Mouse (Mus musculus): ENCODE data around the gene 1700018B08Rik. TPM values are rescaled to one million over a fixed set of nuclear protein-coding genes. Genes with fewer than 3 reads are reported as not detected.

The 1700018B08Rik gene
- polyA plus RNA-seq, 1 experiment from 2014 or later, result 0.24 TPM

- H3K9ac ChIP-seq (ENCODE audit: low read depth, low read length), result no peak overlapping the region
- ATAC-seq (replicated peaks; ENCODE audit: insufficient number of reproducible peaks, low FRiP score, low TSS enrichment), result peak; percentile 70
- no peak overlapping the region for H3K4me2 ChIP-seq
- H3K27ac ChIP-seq (ENCODE audit: low read depth, low read length), result no peak overlapping the region
- no peaks in the 10 kb centered on the region for H3K4me1 ChIP-seq (ENCODE audit: control insufficient read depth, insufficient read depth, low read length)
- no peak overlapping the region for H3K4me3 ChIP-seq (ENCODE audit: low read depth, low read length)
- H3K27me3 ChIP-seq (ENCODE audit: control insufficient read depth, insufficient read depth, low read length), result peaks cover 10% of the 10 kb centered on the region
- no peaks in the 10 kb centered on the region for H3K36me3 ChIP-seq (ENCODE audit: control insufficient read depth, insufficient read depth, low read length)
- WGBS (ENCODE audit: insufficient replicate concordance), result 5% methylated on average over 12 of the region's 12 CpGs
- no peaks in the 10 kb centered on the region for H3K9me3 ChIP-seq (replicated peaks; ENCODE audit: control insufficient read depth, low read length)
Measured at GRCm38 (mm10) chr8:121513429-121513828, 30.7 kb downstream of the 1700018B08Rik start.

GRCm38 (mm10) chr8:121511751-121512150 lies 32.4 kb downstream of the 1700018B08Rik start:
- 59% methylated on average over 9 of the region's 9 CpGs for WGBS (ENCODE audit: insufficient replicate concordance)
- Histone ChIP-seq H3K36me3 (ENCODE audit: control insufficient read depth, insufficient read depth, low read length) (no peaks in the 10 kb centered on the region), H3K4me2 (no peak overlapping the region), H3K9ac (ENCODE audit: low read depth, low read length) (no peak overlapping the region), H3K27me3 (ENCODE audit: control insufficient read depth, insufficient read depth, low read length) (peaks cover 10% of the 10 kb centered on the region), H3K27ac (ENCODE audit: low read depth, low read length) (no peak overlapping the region), H3K4me3 (ENCODE audit: low read depth, low read length) (no peak overlapping the region), H3K4me1 (ENCODE audit: control insufficient read depth, insufficient read depth, low read length) (no peaks in the 10 kb centered on the region), H3K9me3 (replicated peaks; ENCODE audit: control insufficient read depth, low read length) (no peaks in the 10 kb centered on the region)
- ATAC-seq (replicated peaks; ENCODE audit: insufficient number of reproducible peaks, low FRiP score, low TSS enrichment), result no peak

GRCm38 (mm10) chr8:121497621-121498020 lies 46.5 kb downstream of the 1700018B08Rik start:
- Histone ChIP-seq H3K4me1 (ENCODE audit: control insufficient read depth, insufficient read depth, low read length) (no peaks in the 10 kb centered on the region), H3K36me3 (ENCODE audit: control insufficient read depth, insufficient read depth, low read length) (no peaks in the 10 kb centered on the region), H3K4me2 (no peak overlapping the region), H3K27ac (ENCODE audit: low read depth, low read length) (no peak overlapping the region), H3K9ac (ENCODE audit: low read depth, low read length) (no peak overlapping the region), H3K27me3 (ENCODE audit: control insufficient read depth, insufficient read depth, low read length) (0 out of 2 replicates have a peak, but pooled peaks cover 3% of the 10 kb centered on the region), H3K9me3 (replicated peaks; ENCODE audit: control insufficient read depth, low read length) (no peaks in the 10 kb centered on the region), H3K4me3 (ENCODE audit: low read depth, low read length) (no peak overlapping the region)
- no peak for ATAC-seq (replicated peaks; ENCODE audit: insufficient number of reproducible peaks, low FRiP score, low TSS enrichment)
- WGBS (ENCODE audit: insufficient replicate concordance), result 81% methylated on average over 6 of the region's 6 CpGs

GRCm38 (mm10) chr8:121491633-121492032 lies 52.5 kb downstream of the 1700018B08Rik start:
- no peak overlapping the region for H3K4me3 ChIP-seq (ENCODE audit: low read depth, low read length)
- no peak for ATAC-seq (replicated peaks; ENCODE audit: insufficient number of reproducible peaks, low FRiP score, low TSS enrichment)
- no peaks in the 10 kb centered on the region for H3K27me3 ChIP-seq (ENCODE audit: control insufficient read depth, insufficient read depth, low read length)
- no peaks in the 10 kb centered on the region for H3K36me3 ChIP-seq (ENCODE audit: control insufficient read depth, insufficient read depth, low read length)
- WGBS (ENCODE audit: insufficient replicate concordance), result 55% methylated on average over 9 of the region's 9 CpGs
- 0 out of 2 replicates have a peak, but pooled peaks cover 2% of the 10 kb centered on the region for H3K4me1 ChIP-seq (ENCODE audit: control insufficient read depth, insufficient read depth, low read length)
- H3K9ac ChIP-seq (ENCODE audit: low read depth, low read length), result no peak overlapping the region
- H3K4me2 ChIP-seq, result no peak overlapping the region
- no peak overlapping the region for H3K27ac ChIP-seq (ENCODE audit: low read depth, low read length)
- H3K9me3 ChIP-seq (replicated peaks; ENCODE audit: control insufficient read depth, low read length), result no peaks in the 10 kb centered on the region

GRCm38 (mm10) chr8:121484072-121484782 lies 59.9 kb downstream of the 1700018B08Rik start:
- Histone ChIP-seq H3K27me3 (ENCODE audit: control insufficient read depth, insufficient read depth, low read length) (no peaks in the 10 kb centered on the region), H3K36me3 (ENCODE audit: control insufficient read depth, insufficient read depth, low read length) (no peaks in the 10 kb centered on the region), H3K9me3 (replicated peaks; ENCODE audit: control insufficient read depth, low read length) (no peaks in the 10 kb centered on the region), H3K4me2 (no peak overlapping the region), H3K27ac (ENCODE audit: low read depth, low read length) (no peak overlapping the region), H3K4me1 (ENCODE audit: control insufficient read depth, insufficient read depth, low read length) (peaks cover 4% of the 10 kb centered on the region; the same call in 1 of the 2 replicates), H3K4me3 (ENCODE audit: low read depth, low read length) (no peak overlapping the region), H3K9ac (ENCODE audit: low read depth, low read length) (no peak overlapping the region)
- 64% methylated on average over 23 of the region's 23 CpGs for WGBS (ENCODE audit: insufficient replicate concordance)
- ATAC-seq (replicated peaks; ENCODE audit: insufficient number of reproducible peaks, low FRiP score, low TSS enrichment), result no peak

Other genes starting within 250 kb of the 1700018B08Rik start
- gene Fbxo31, start 34.5 kb upstream of the 1700018B08Rik start, polyA plus RNA-seq (2014; fragmentation: Nextera tagmentation; extraction: Ambion mirVana), result 9.5 and 9.7 TPM in 2 replicates
- 186 and 199 TPM in 2 replicates for gene Map1lc3b, start 46.0 kb upstream of the 1700018B08Rik start, polyA plus RNA-seq (2014; fragmentation: Nextera tagmentation; extraction: Ambion mirVana)
- 11.4 and 14.2 TPM in 2 replicates for gene Zcchc14, start 108.6 kb upstream of the 1700018B08Rik start, polyA plus RNA-seq (2014; fragmentation: Nextera tagmentation; extraction: Ambion mirVana)
- gene Jph3, start 185.3 kb upstream of the 1700018B08Rik start, polyA plus RNA-seq (2014; fragmentation: Nextera tagmentation; extraction: Ambion mirVana), result 0.46 and 0.66 TPM in 2 replicates

Data from heart, embryonic 11.5 days (tissue).